Mouse (Mus musculus) MEL (cell line): ENCODE measurements around the gene Trp73.

Experiments
- CTCF ChIP-seq, 3 experiments: IDR thresholded peaks in 2 of 3; conservative IDR thresholded peaks in 1 of 3; 2 replicates each; pipeline ENCODE4 v1.5.1; 2011 to 2012; ENCODE audit warnings: low read length in 3 of 3, low read depth in 2 of 3, mild to moderate bottlenecking in 2 of 3, improper control_type of control experiment in 1 of 3, inconsistent platforms in 1 of 3, mixed read lengths in 1 of 3, moderate library complexity in 1 of 3; ENCODE audit not compliant: control insufficient read depth in 1 of 3, insufficient read depth in 1 of 3, poor library complexity in 1 of 3, severe bottlenecking in 1 of 3
- E2F4 ChIP-seq: IDR thresholded peaks from 2 replicates; pipeline ENCODE4 v1.6.1; 2011; ENCODE audit warnings: low read depth, low read length, improper control_type of control experiment, borderline replicate concordance
- EP300 ChIP-seq, 2 experiments: IDR thresholded peaks; 2 replicates each; pipeline ENCODE4 v1.6.1; 2011; ENCODE audit warnings: improper control_type of control experiment in 2 of 2, low read length in 2 of 2, low read depth in 1 of 2, mild to moderate bottlenecking in 1 of 2
- MAFK ChIP-seq: IDR thresholded peaks from 2 replicates; pipeline ENCODE4 v1.6.1; 2011; ENCODE audit warnings: low read depth, mild to moderate bottlenecking, low read length, improper control_type of control experiment, borderline replicate concordance
- SIN3A ChIP-seq: IDR thresholded peaks from 2 replicates; pipeline ENCODE4 v1.6.1; 2012; ENCODE audit warnings: low read length, improper control_type of control experiment, inconsistent platforms
- ZMIZ1 ChIP-seq: IDR thresholded peaks from 2 replicates; pipeline ENCODE4 v1.6.1; 2012; ENCODE audit warnings: low read depth, mild to moderate bottlenecking, inconsistent platforms, low read length, improper control_type of control experiment, moderate library complexity

DNA sequence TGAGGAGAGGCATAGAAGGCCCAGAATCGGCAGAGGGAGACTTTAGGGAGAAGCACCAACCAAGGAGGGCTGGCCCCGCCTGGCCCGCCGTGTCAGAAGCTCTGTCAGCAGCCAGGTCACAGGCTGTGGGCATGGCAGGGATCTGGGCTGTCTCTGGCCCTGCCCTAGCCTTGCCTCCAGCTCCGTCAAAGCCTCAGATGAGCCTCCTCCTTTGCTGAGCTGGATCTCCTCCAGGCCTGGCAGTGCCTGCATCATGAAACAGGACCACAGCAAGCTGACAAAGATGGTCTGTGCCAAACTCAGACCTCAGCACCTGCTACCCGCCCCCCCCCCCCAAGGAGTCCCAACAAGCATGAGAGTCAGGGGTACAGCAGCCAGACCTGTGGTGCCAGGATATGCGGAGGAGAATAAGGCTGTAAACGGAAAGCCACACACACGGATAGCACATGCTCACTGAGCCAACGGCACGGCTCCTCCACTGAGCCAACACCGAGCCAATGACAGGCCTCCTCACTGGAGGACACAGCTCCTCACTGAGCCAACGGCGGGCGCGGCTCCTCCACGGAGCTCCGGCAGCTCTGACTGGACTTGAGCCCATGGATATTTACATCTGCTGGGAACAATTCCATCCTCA, 30.7 kb downstream of the Trp73 start:
- no peak for TF ChIP-seq ZMIZ1
- TF ChIP-seq CTCF (IDR thresholded peaks at IDR 0.05 in 2 of 3, conservative IDR thresholded peaks at IDR 0.05 in 1 of 3; ENCODE audit: control insufficient read depth in 1 of 3, insufficient read depth in 1 of 3, low read depth in 2 of 3, low read length in 3 of 3, poor library complexity in 1 of 3, severe bottlenecking in 1 of 3): no peak
- TF ChIP-seq MAFK: no peak
- no peak for TF ChIP-seq SIN3A
- no peak for TF ChIP-seq EP300 (IDR thresholded peaks at IDR 0.05; ENCODE audit: low read depth in 1 of 2, low read length in 2 of 2)
- no peak for TF ChIP-seq E2F4
